In the genomic region with DNA sequence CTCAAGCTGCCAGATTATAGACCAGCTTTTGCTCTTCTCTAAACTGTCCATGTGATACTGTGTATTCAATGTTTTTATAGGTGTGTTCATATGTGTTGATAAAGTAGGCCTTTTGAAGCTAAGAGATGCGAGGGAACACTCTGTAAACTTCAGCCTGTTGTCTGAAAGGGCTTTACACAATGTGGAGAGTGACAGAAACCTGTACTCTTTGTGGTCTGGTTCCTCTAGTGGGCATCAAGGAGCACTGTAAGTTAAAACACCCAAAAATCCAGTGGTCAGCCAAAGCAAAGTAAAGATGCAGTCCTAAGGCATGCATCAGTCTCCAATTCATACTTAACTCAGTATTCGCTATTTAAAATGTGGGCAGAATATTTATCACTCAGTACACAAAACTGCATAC, we compare ENCODE assay signal across 25 mouse cellular contexts. TPM values are rescaled to one million over a fixed set of nuclear protein-coding genes. Genes with fewer than 3 reads are reported as not detected.
A peak's percentile ranks its signal among the peaks of the same experiment; 100 is the strongest.
DNase-seq lines count a peak whose midpoint lies in the region; ATAC-seq and TF ChIP-seq lines count a peak whose summit lies in the region.
"Had no signal": no experiment of that assay in that cellular context is flagged by ENCODE, and none has a peak within 500 bp of the region (broad histone marks: within the 10 kb centered on the region; RNA-seq: fewer than 3 reads in every experiment).

No protein-coding gene starts in this region.

- no peaks in the 10 kb centered on the region for H3K27me3 ChIP-seq in hindbrain, postnatal 0 days (ENCODE audit: insufficient read depth, low read length)
- no peaks in the 10 kb centered on the region for H3K27me3 ChIP-seq in hindbrain, embryonic 12.5 days
- H3K27me3 ChIP-seq in midbrain, postnatal 0 days (ENCODE audit: insufficient read depth, low read length) = no peaks in the 10 kb centered on the region
- no peaks in the 10 kb centered on the region for H3K27me3 ChIP-seq in midbrain, embryonic 11.5 days (ENCODE audit: control insufficient read depth, insufficient read depth, low read length)
- H3K27me3 ChIP-seq: embryonic facial prominence, embryonic 13.5 days; forebrain, embryonic 12.5 days; heart, embryonic 13.5 days; hindbrain, embryonic 13.5 days; kidney, embryonic 15.5 days; limb, embryonic 13.5 days; liver, embryonic 12.5 days had no signal

- H3K9me3 ChIP-seq in hindbrain, postnatal 0 days (ENCODE audit: low read length) = no peaks in the 10 kb centered on the region
- H3K9me3 ChIP-seq in hindbrain, embryonic 12.5 days (replicated peaks) = no peaks in the 10 kb centered on the region
- no peaks in the 10 kb centered on the region for H3K9me3 ChIP-seq in midbrain, postnatal 0 days (ENCODE audit: low read length)
- H3K9me3 ChIP-seq in midbrain, embryonic 11.5 days (ENCODE audit: control insufficient read depth, low read length) = no peaks in the 10 kb centered on the region
- H3K9me3 ChIP-seq: embryonic facial prominence, embryonic 13.5 days; forebrain, embryonic 12.5 days; heart, embryonic 13.5 days; hindbrain, embryonic 13.5 days; kidney, embryonic 15.5 days; limb, embryonic 13.5 days; liver, embryonic 12.5 days had no signal

- no peaks in the 10 kb centered on the region for H3K4me1 ChIP-seq in hindbrain, postnatal 0 days (ENCODE audit: insufficient read depth, low read length)
- no peaks in the 10 kb centered on the region for H3K4me1 ChIP-seq in hindbrain, embryonic 12.5 days
- H3K4me1 ChIP-seq in midbrain, postnatal 0 days (ENCODE audit: insufficient read depth, low read length) = no peaks in the 10 kb centered on the region
- no peaks in the 10 kb centered on the region for H3K4me1 ChIP-seq in midbrain, embryonic 11.5 days (ENCODE audit: control insufficient read depth, insufficient read depth, low read length)
- H3K4me1 ChIP-seq: embryonic facial prominence, embryonic 13.5 days; forebrain, embryonic 12.5 days; heart, embryonic 13.5 days; hindbrain, embryonic 13.5 days; kidney, embryonic 15.5 days; limb, embryonic 13.5 days; liver, embryonic 12.5 days had no signal

- ATAC-seq in hindbrain, postnatal 0 days = no peak
- no peak for ATAC-seq in hindbrain, embryonic 12.5 days (ENCODE audit: low FRiP score)
- ATAC-seq in midbrain, postnatal 0 days (ENCODE audit: low FRiP score) = no peak
- no peak for ATAC-seq in midbrain, embryonic 11.5 days (ENCODE audit: low FRiP score)
- ATAC-seq in megakaryocyte progenitor cell, adult 5-6 weeks (replicated peaks; ENCODE audit: poor library complexity) = no peak
- ATAC-seq: liver, embryonic 12.5 days; midbrain, embryonic 16.5 days had no signal

- 85% methylated on average over 2 of the region's 2 CpGs for WGBS in hindbrain, postnatal 0 days
- 85% methylated on average over 2 of the region's 2 CpGs for WGBS in hindbrain, embryonic 12.5 days
- WGBS in midbrain, postnatal 0 days = 89% methylated on average over 2 of the region's 2 CpGs
- WGBS in midbrain, embryonic 11.5 days = 77% methylated on average over 2 of the region's 2 CpGs

- no peak overlapping the region for H3K27ac ChIP-seq in hindbrain, postnatal 0 days
- no peak overlapping the region for H3K27ac ChIP-seq in hindbrain, embryonic 12.5 days
- no peak overlapping the region for H3K27ac ChIP-seq in midbrain, postnatal 0 days (ENCODE audit: low read depth, low read length)
- H3K27ac ChIP-seq in midbrain, embryonic 11.5 days (ENCODE audit: low read depth, low read length) = no peak overlapping the region
- H3K27ac ChIP-seq: embryonic facial prominence, embryonic 13.5 days; forebrain, embryonic 12.5 days; heart, embryonic 13.5 days; hindbrain, embryonic 13.5 days; kidney, embryonic 15.5 days; limb, embryonic 13.5 days; liver, embryonic 12.5 days had no signal

- DNase-seq in hindbrain, postnatal 0 days (ENCODE audit: low spot score) = no peak
- DNase-seq in midbrain, postnatal 0 days (ENCODE audit: low spot score) = no peak
- no peak for DNase-seq in midbrain, embryonic 11.5 days (ENCODE audit: low spot score, missing footprints)
- peak; percentile 48 for DNase-seq in NIH3T3 (ENCODE audit: low read depth)
- no peak for DNase-seq in spleen, postnatal 14 days (ENCODE audit: low spot score in 2 of 2)
- DNase-seq: adrenal gland, postnatal 36 days; cerebellum, adult 9-11 months; embryo, embryonic 11 days; gastrocnemius, postnatal 25 days; heart, adult 18-20 months; layer of hippocampus, postnatal 36 days; lung, adult 18-20 months; lung, postnatal 36 days; thymus, postnatal 14 days had no signal

- H3K4me2 ChIP-seq in hindbrain, postnatal 0 days (ENCODE audit: low read depth, low read length) = no peak overlapping the region
- no peak overlapping the region for H3K4me2 ChIP-seq in hindbrain, embryonic 12.5 days (replicated peaks)
- H3K4me2 ChIP-seq in midbrain, postnatal 0 days (ENCODE audit: low read depth, low read length, poor library complexity, severe bottlenecking) = no peak overlapping the region
- H3K4me2 ChIP-seq in midbrain, embryonic 11.5 days = no peak overlapping the region
- H3K4me2 ChIP-seq: embryonic facial prominence, embryonic 13.5 days; forebrain, embryonic 12.5 days; heart, embryonic 13.5 days; hindbrain, embryonic 13.5 days; kidney, embryonic 15.5 days; limb, embryonic 13.5 days; liver, embryonic 12.5 days had no signal

- no peak overlapping the region for H3K9ac ChIP-seq in hindbrain, postnatal 0 days (replicated peaks; ENCODE audit: low read length)
- no peak overlapping the region for H3K9ac ChIP-seq in hindbrain, embryonic 12.5 days
- H3K9ac ChIP-seq in midbrain, postnatal 0 days (replicated peaks; ENCODE audit: low read length, poor library complexity, severe bottlenecking) = no peak overlapping the region
- no peak overlapping the region for H3K9ac ChIP-seq in midbrain, embryonic 11.5 days (ENCODE audit: low read length)
- H3K9ac ChIP-seq: embryonic facial prominence, embryonic 13.5 days; forebrain, embryonic 12.5 days; heart, embryonic 13.5 days; hindbrain, embryonic 13.5 days; kidney, embryonic 15.5 days; limb, embryonic 13.5 days; liver, embryonic 12.5 days had no signal

- no peaks in the 10 kb centered on the region for H3K36me3 ChIP-seq in hindbrain, postnatal 0 days (ENCODE audit: insufficient read depth, low read length)
- no peaks in the 10 kb centered on the region for H3K36me3 ChIP-seq in hindbrain, embryonic 12.5 days
- no peaks in the 10 kb centered on the region; the same call in 1 of the 2 replicates for H3K36me3 ChIP-seq in midbrain, postnatal 0 days (ENCODE audit: insufficient read depth, low read length)
- H3K36me3 ChIP-seq in midbrain, embryonic 11.5 days (ENCODE audit: control insufficient read depth, insufficient read depth, low read length) = no peaks in the 10 kb centered on the region
- H3K36me3 ChIP-seq: embryonic facial prominence, embryonic 13.5 days; forebrain, embryonic 12.5 days; heart, embryonic 13.5 days; hindbrain, embryonic 13.5 days; kidney, embryonic 15.5 days; limb, embryonic 13.5 days; liver, embryonic 12.5 days had no signal

- no peak overlapping the region for H3K4me3 ChIP-seq in hindbrain, postnatal 0 days (ENCODE audit: low read length)
- no peak overlapping the region for H3K4me3 ChIP-seq in hindbrain, embryonic 12.5 days
- H3K4me3 ChIP-seq in midbrain, postnatal 0 days (ENCODE audit: low read depth, low read length) = no peak overlapping the region
- no peak overlapping the region for H3K4me3 ChIP-seq in midbrain, embryonic 11.5 days (ENCODE audit: low read depth, low read length)
- H3K4me3 ChIP-seq: embryonic facial prominence, embryonic 13.5 days; erythroblast, embryonic 14.5 days; forebrain, embryonic 12.5 days; heart, embryonic 13.5 days; hindbrain, embryonic 13.5 days; kidney, embryonic 15.5 days; limb, embryonic 13.5 days; liver, embryonic 12.5 days had no signal

- TF ChIP-seq CTCF in hindbrain, postnatal 0 days (IDR thresholded peaks at IDR 0.05; ENCODE audit: low read depth) = peak; percentile 23; the same call in 1 of the 2 replicates
- TF ChIP-seq CTCF in midbrain, postnatal 0 days (IDR thresholded peaks at IDR 0.05) = peak; percentile 19; the same call in 1 of the 2 replicates

RNA-seq across cellular contexts. Expression of a gene that starts 44.6 kb away (rescaled TPM):
- total RNA-seq in hindbrain, postnatal 0 days (2014; rRNA removed) = 36.1 and 43.2 TPM in 2 replicates
- polyA plus RNA-seq in hindbrain, postnatal 0 days (2015; fragmentation: Nextera tagmentation; extraction: Ambion mirVana) = 44.7 and 45.0 TPM in 2 replicates
- 122 and 134 TPM in 2 replicates for polyA plus RNA-seq in hindbrain, embryonic 12.5 days (2016; fragmentation: Nextera tagmentation; extraction: Ambion mirVana)
- 47.8 and 60.3 TPM in 2 replicates for total RNA-seq in midbrain, postnatal 0 days (2014; rRNA removed)
- 28.7 and 39.2 TPM in 2 replicates for polyA plus RNA-seq in midbrain, postnatal 0 days (2015; fragmentation: Nextera tagmentation; extraction: Ambion mirVana)
- 109 TPM in 2 replicates for polyA plus RNA-seq in midbrain, embryonic 11.5 days (2014; fragmentation: Nextera tagmentation; extraction: Ambion mirVana)
- 51.2 and 71.6 TPM in 2 replicates for total RNA-seq in megakaryocyte progenitor cell, adult 5-6 weeks (2015)
- 56.6 and 79.8 TPM in 2 replicates for total RNA-seq in megakaryocyte progenitor cell, adult 5-6 weeks (2017)
